Mouse (Mus musculus) embryo, embryonic 11 days (tissue): ENCODE results near the gene Dnm1.
A peak's percentile ranks its signal among the peaks of the same experiment; 100 is the strongest.

Experiments
- DNase-seq: peaks from one replicate; pipeline ENCODE4 v3.0.0-alpha.2; 2015

The Dnm1 gene

DNA sequence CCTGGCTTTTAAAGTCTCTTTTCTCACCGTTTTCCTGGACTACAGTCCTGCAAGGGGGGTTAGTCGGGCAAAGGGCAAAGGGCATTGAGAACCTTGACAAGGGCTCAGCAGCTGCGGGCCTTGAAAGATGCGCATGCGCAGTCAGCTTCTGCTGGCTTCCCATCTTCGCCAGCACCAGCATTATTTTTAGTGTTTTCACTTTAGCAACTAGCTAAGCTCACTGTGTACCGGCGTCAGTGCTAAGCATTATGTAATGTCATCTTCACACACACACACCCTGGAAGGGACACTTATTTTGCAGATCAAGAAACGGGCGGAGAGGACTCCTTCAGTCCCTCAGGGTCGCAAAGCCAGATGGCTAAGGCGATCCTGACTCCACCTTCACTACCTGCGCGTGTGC lies 7.6 kb upstream of the Dnm1 start:
- DNase-seq, result peak; percentile 89

GRCm38 (mm10) chr2:32358381-32358780 lies 5.2 kb upstream of the Dnm1 start:
- no peak for DNase-seq

DNA sequence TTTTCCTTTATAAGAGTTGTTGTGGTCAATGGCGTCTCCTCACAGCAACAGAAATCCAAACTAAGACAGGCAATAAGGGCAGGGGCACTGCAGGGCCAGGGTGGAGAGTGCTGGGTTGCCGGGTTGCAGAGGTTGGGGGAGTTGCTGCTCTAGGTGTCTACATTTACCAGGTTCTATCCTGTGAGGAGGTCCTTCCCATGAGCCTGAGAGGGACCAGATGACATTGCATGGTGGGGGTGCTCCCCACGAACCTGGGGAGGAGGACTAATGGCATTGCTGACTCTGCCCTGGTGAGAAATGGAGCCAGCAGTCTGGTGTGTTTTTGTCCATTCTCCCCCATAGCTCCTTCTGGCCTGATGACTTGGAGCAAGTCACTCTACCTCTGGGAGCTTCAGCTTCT lies 4.6 kb upstream of the Dnm1 start:
- no peak for DNase-seq

GRCm38 (mm10) chr2:32356216-32356615 lies 3.1 kb upstream of the Dnm1 start:
- DNase-seq, result no peak

DNA sequence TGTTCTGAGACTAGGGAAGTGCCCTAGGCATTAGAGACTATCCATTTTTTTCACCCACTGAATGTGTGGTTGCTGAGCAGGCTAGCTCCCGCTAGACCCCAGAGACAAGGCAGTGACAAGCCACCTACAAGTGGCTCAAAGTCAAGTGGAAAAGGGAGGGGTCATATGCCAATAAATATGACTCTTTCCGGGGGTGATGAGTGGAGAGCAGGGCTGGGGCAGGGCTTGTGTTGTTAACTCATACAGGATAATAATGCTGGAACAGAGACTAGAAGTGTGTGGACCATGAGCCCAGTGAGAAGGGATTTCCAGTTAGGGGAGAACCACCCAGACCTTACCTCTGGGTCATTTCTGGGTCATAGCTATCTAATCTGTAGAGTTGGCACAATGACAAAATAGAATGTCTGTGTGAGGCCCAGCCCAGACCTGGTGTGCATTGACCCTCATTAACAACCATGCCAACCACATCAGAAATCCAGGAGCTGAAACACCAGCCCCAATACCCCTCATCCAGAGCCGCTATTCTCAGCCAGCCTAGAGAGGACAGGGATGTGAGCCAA lies 1.3 kb upstream of the Dnm1 start:
- DNase-seq, result no peak

DNA sequence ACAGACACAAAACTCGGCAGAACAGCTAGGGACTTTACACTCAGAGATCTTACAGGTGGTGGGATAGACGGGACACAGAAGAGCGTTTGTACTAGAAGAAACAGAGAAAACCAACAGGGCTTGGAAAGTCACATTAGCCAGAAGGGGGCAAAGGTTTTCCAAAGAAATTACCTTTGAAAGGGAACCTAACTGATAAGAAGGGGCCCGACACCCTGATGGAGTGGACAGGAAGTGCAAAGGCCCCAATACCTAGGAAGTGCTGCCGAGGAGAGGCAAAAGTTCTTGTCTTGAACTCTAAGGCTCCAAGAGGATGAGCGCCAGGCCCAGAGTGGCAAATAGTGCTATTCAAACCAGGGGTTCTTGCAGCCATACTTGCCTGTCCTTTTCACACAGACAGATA lies 698 bp upstream of the Dnm1 start:
- DNase-seq, result no peak

DNA sequence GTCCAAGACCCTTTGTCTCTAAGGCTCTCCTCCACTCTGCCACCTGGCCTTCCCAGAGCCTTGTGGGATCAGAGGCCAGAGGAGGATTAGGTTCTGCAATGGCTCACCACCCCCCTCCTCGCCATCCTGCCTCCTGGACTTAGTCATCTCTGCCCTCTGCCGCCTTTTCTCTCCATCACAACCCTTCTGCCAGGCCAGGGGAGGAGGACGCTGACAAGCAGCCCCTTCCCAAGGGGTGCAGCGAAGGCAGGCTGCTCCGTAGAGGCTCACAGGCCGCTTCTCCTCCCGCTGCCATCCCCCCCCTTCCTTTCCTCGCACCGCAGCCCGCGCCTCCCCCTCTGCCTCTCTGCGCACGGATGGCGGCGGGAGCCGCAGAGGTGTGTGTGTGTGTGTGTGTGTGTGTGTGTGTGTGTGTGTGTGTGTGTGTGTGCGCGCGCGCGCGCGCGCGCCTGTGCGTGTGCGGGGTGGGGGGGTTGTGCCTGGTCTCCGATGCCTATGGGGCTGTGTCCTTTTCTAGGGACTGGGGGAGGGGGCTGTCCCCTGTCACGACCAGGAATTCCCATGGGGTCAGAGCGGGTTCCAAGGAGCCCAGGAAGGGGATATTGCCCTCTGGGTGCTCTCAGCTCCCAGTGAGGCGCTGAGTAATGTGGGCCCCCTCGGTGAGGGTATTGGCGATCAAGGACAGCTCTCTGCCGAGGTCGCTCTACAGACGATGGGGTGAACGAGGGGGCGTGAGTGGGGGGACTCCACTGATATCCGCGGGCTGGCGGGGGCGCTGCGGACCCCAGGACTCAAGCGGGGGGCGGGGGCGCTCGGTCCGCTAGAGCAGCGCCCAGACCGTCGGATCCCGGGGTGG lies 759 bp downstream of the Dnm1 start, which contains the start of gene Ciz1:
TSS of gene Ciz1 (plus strand) at position 177 of the 856 bp plus-strand sequence.
- DNase-seq, result peak; percentile 72

DNA sequence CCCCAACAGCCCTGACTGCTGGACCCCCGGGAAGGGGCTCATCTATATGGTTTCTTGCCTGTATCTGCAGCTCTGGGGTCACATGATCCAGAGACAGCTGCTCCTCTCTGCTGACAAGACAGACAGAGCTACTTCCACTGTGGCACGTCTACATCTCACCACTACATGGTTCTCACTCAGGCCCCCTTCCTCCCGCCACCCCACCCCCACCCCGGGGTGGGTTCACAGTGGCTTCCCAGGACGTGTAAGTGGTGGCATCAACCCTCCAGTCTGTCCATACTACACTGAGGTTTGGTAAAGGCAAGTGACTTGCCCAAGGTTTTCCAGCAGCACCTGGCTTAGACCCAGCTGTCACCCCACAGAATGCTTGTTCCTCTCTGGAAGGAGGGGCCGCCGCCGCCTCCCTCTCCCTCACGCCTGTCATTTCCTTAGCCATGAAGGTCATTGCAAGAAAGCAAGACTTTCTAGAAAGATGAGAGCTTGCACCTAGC lies 1.6 kb downstream of the Dnm1 start:
- no peak for DNase-seq

DNA sequence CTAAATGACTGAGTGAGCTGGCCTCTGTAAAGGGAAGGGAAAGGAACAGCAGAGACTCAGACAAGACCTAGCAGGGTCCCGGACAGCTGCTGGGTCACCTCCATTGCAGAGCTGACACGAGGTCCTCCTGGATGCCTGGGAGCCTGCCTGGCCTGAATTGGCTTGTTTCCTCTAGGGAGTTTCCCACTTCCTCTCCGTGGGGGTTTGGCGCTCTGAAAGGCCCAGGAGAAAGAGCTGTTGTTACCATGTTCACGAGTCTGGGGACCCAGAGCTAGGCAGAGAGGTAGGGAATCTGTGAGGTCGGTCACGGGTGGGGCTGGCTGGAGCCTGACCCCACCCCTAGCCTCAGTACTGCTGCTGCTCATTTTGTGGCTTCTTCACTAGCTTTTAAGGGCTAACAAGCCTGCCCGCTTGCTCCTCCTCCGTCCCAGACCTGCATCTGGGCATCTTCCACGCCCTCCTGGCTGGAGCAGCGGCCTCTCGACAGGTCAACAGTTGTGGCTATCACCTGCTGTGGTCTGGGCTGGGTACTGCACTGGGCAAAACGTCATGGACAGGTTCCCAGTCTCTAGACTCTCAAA lies 2.6 kb downstream of the Dnm1 start:
- no peak for DNase-seq

DNA sequence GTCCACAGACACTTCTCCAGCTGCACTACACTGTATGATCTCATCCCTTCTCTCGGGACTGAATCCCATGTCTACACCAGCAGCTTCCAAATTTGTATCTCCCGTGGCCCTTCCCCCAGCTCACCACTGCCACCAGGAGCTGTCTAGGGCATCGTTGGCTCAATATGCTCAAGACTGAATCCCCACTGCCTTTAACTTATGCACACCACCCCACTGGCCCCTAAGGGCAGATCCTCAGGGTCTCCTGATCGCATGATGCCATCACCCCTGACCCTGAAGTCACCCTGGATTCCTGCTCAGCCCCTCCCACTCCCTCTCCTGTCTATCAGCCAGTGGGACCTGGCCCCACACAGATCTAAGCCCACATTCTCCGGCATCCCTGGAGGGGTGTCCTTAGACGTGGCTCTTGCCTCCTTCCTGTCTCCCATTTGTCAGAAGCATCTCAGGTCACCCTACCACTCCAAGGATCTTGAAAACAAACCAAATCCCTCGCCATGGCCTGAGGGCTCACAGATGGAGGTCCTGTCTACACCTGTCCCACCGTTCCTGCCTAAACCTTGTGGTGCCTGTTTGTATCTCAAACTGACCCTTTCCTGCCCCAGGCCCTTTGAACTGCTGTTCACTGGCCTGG lies 3.4 kb downstream of the Dnm1 start:
- DNase-seq, result no peak

DNA sequence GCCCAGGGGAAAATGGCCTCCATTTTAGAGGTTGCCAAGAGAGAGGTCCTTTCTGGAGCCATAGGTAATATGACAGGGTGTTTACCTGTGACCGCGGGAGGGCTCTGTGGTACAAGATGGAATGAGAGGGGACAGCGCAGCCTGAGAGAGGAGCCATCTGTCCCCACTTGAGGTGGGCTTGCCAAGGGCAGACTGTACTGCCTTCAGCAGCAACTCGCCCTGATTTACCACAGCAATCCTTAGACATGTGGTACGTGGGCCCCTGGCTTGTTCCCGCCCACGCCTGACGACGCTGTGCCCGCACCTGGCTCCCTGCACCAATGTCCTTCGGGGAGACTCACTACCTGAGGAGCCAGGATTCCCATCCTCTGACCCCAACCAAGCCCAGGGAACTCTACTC lies 4.8 kb downstream of the Dnm1 start:
- DNase-seq, result no peak

DNA sequence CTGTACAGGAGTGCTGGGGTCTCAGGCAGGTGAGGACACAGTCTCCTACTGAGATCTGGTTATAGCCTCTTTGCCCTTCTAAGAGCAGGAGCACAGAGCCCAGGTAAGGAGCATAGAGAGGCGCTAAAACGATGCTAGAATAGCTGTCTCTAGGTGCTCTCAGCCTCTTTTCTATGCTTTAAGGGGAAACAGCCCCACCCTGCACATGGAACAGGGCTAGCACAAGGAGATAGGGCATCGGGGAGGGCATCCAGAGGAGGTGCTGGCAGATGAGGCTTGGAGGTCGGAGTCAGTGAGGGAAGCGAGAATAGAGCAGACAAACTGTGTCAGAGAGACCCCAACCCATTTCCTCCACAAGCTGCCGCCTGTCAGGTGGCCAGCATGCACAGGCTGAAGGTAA lies 6.1 kb downstream of the Dnm1 start:
- DNase-seq, result no peak

DNA sequence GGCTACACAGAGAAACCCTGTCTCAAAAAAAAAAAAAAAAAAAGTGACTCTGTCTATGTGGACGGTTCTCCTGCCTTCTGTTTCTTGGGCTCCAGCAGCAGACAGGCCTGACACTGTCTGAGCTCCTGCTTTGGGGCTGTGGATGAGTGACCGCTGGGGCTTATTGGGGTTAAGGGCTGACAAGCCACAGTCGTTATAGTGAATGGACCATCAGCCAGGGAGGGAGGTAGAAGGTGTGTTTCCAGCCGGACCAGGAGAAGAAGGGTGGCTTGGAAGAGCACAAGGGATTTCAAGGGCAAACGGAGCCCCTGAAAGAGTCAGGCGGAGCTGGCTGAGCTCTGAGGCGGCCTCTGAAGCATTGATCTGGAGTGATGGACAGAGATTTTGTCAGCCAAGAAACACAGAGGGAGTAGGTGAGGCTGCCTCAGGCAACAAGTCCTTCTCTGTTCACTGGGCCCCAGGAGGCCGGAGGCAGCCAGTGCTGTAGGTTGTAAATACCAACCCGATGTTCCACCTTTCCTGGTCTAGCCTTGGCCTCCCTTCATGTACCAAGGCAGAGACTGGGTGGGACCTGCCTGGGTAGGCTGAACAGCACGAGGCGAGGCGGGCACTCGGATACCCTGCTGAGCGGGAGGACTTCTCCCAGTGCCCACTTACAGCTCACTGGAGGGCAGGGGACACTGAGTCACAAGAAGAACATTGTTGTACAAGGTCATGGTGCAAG lies 8.4 kb downstream of the Dnm1 start:
- DNase-seq, result no peak

- DNase-seq, result no peak
Observed at GRCm38 (mm10) chr2:32344056-32344455, 9.1 kb downstream of the Dnm1 start.

- DNase-seq, result no peak
Observed at GRCm38 (mm10) chr2:32343351-32343671, 9.8 kb downstream of the Dnm1 start.

DNA sequence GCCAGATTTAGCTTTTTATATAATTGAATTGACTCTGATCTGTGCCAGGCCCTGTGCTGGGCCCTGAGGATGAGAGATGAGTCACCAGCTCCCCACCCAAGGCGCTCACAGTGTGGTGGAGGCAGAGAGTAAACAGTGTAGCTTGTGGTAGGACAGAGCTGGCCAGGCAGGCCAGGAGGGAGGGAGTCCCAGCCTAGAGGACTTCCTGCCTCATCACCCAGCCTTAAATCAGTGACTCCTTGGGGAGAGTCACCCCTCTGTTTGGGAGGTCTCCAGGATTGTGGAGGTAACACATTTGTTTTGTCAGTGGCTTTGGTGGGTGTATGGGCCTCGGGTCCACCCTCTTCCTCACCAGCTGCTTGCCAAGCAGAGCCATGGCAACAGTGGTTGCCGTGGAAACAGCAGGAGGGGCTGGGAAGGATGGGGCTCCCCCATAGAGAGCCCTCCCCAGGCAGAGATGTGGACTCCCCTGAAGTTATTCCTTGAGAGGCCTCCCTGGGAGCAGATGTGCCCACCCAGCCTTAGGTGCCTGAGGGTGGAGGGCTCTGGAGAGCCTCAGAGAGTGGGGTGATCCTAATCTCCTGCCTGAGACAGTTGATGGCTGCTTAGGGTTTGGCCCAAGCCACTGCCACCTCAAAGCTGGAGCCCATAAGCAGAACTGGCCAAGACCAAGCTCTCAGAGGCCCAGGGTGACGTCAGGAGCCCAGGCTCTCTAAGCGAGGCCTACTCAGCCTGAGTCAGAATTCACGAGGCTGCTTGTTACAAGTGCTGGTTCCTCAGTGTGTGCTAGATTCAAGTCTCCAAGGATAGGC lies 10.4 kb downstream of the Dnm1 start:
- no peak for DNase-seq

DNA sequence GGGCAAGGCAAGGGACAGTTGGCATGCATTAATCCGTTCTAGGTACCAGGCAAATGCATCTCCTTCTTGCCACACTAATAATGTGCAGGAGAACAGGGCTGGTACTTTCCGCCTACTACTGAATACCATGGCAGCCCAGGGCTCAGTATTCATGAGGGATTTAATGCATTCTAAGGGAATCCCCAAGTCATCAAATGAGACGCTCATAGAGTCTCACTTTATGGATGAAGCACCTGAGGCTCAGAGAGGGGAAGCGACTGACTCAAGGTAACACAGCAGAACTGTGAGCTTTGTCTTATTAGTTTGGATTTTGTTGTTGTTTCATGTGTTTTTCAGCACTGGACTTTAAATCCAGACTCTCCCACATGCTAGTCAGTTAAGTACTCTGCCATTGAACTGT lies 11.1 kb downstream of the Dnm1 start:
- DNase-seq, result no peak

- no peak for DNase-seq
Observed at GRCm38 (mm10) chr2:32341634-32341939, 11.6 kb downstream of the Dnm1 start.

- DNase-seq, result no peak
Observed at GRCm38 (mm10) chr2:32340836-32341633, 12.1 kb downstream of the Dnm1 start.

- no peak for DNase-seq
Observed at GRCm38 (mm10) chr2:32339912-32340642, 13.1 kb downstream of the Dnm1 start.

DNA sequence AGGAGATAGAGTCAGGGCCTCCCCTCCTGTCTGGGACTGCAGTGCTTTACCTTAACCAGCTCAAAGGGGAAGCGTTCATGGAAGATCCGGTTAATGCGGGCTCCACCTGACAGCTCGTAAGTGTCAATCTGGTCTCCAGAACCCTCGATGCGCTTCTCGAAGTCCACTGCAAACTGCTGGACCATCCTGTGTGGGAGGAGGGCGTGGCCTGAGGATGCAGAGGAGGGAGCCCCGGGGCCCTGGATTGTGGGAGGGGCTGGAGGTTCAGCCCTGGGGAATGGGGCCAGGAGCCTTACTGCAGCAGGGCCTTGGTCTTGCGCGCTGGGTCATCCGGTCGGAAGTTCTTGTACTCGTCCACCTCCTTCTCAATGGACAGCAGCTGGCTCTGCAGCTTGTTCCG lies 17.2 kb downstream of the Dnm1 start:
- no peak for DNase-seq
